Mouse (Mus musculus) myocyte (in vitro differentiated cells): ENCODE measurements at regions not wholly inside any gene's neighbourhood (a gene's known extent, or its start where the extent isn't known, plus 50 kb on each side); places are given as distances from the start of the nearest gene placed in this dataset.

Source experiments
- H3K27me3 ChIP-seq: one replicate; pipeline ENCODE4 v1.6.1; 2011; ENCODE audit not compliant: control insufficient read depth, insufficient read depth, insufficient read length
- H3K36me3 ChIP-seq: one replicate; pipeline ENCODE4 v1.6.1; 2011; ENCODE audit not compliant: control insufficient read depth, insufficient read depth
- H3K4me2 ChIP-seq: one replicate; pipeline ENCODE4 v1.6.1; 2011; ENCODE audit warnings: low read depth, control low read depth
- H3K4me3 ChIP-seq: one replicate; pipeline ENCODE4 v1.5.1; 2011; ENCODE audit warnings: mild to moderate bottlenecking, control low read depth, moderate library complexity
- H3K79me2 ChIP-seq: one replicate; pipeline ENCODE4 v1.6.1; 2011; ENCODE audit not compliant: control insufficient read depth, insufficient read depth
- H3ac ChIP-seq: one replicate; pipeline ENCODE4 v1.6.1; 2011; ENCODE audit not compliant: control insufficient read depth, insufficient read length
- CEBPB ChIP-seq: IDR thresholded peaks from 2 replicates; pipeline ENCODE4 v1.6.1; 2011; ENCODE audit warnings: mild to moderate bottlenecking, moderate library complexity; ENCODE audit not compliant: poor library complexity, insufficient read depth, severe bottlenecking
- E2F4 ChIP-seq: IDR thresholded peaks from one replicate; pipeline ENCODE4 v1.6.1; 2011; ENCODE audit warnings: mild to moderate bottlenecking, control low read depth, moderate library complexity; ENCODE audit not compliant: insufficient read depth
- MAX ChIP-seq: IDR thresholded peaks from one replicate; pipeline ENCODE4 v1.6.1; 2011; ENCODE audit warnings: low read depth, mild to moderate bottlenecking, control low read depth
- MYOD1 ChIP-seq, 3 experiments: IDR thresholded peaks; one replicate each; pipeline ENCODE4 v1.6.1; 2011; ENCODE audit warnings: control low read depth in 2 of 3, low read depth in 2 of 3, mild to moderate bottlenecking in 2 of 3, moderate library complexity in 1 of 3; ENCODE audit not compliant: insufficient read length in 2 of 3, control insufficient read depth in 1 of 3
- MYOG ChIP-seq, 3 experiments: IDR thresholded peaks; one replicate each; pipeline ENCODE4 v1.6.1; 2011; ENCODE audit warnings: control low read depth in 2 of 3, low read depth in 2 of 3, mild to moderate bottlenecking in 2 of 3; ENCODE audit not compliant: insufficient read length in 2 of 3, control insufficient read depth in 1 of 3, insufficient read depth in 1 of 3
- POLR2A ChIP-seq: IDR thresholded peaks from one replicate; pipeline ENCODE4 v1.6.1; 2011; ENCODE audit warnings: low read depth, mild to moderate bottlenecking, control low read depth, moderate library complexity; ENCODE audit not compliant: insufficient read length
- POLR2AphosphoS2 ChIP-seq: IDR thresholded peaks from one replicate; pipeline ENCODE4 v1.6.1; 2011; ENCODE audit warnings: low read depth, control low read depth; ENCODE audit not compliant: insufficient read length
- REST ChIP-seq: IDR thresholded peaks from one replicate; pipeline ENCODE4 v1.6.1; 2011; ENCODE audit warnings: mild to moderate bottlenecking, control low read depth, moderate library complexity; ENCODE audit not compliant: insufficient read depth, insufficient read length
- SRF ChIP-seq: IDR thresholded peaks from one replicate; pipeline ENCODE4 v1.6.1; 2011; ENCODE audit warnings: low read depth; ENCODE audit not compliant: control insufficient read depth, insufficient read length
- TCF12 ChIP-seq: IDR thresholded peaks from one replicate; pipeline ENCODE4 v1.6.1; 2011; ENCODE audit warnings: mild to moderate bottlenecking, control low read depth; ENCODE audit not compliant: poor library complexity, insufficient read depth, severe bottlenecking
- TCF3 ChIP-seq: IDR thresholded peaks from one replicate; pipeline ENCODE4 v1.6.1; 2011; ENCODE audit warnings: low read depth, control low read depth; ENCODE audit not compliant: insufficient read length
- USF1 ChIP-seq: IDR thresholded peaks from one replicate; pipeline ENCODE4 v1.6.1; 2011; ENCODE audit warnings: low read depth, mild to moderate bottlenecking, control low read depth, moderate library complexity

DNA sequence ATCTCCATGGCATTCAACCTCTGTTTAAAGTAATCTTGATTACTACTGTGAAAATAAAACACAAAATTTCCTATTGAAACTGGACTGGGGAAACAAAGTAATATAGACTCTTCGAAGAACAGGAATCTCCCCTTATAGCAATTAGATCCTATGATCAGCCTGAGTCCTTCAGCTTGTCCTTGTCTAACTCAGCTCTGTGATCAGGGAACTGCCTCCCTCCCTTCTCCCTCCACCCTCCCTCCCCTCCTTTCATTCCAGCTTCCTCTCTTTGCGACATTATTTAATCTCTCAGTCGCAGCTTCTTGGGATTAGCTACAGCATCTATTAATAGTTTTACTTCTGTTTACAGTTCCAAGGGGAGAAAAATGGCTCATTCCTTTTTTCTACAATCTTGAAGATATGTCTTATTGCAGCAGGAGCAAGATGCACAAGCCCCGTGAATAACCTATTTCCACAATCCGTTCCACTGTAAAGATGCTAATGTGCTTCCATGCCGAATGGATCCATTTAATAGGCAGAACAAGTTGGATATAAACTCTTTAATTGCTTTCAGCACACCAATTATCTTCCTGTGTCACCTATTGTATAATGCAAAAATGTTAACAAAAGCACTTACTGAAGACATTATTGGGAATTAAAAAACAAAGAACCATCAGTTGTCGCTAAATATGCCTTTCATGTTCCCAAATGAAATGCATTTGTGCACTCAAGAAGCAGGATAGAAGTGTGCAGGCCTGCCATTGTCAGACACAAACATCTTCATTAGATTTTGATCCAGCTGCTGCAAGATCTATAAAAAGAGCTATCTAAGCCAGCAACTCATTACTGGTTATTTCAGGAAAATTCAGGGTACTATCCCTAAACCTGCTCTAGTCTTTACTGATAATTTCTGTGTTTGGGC is 411.2 kb upstream of the Gm10306 start:
- Histone ChIP-seq H3K27me3 (no peaks in the 10 kb centered on the region), H3K36me3 (no peaks in the 10 kb centered on the region), H3K79me2 (no peaks in the 10 kb centered on the region), H3K4me3 (no peak overlapping the region), H3ac (no peak overlapping the region), H3K4me2 (no peak overlapping the region)
- no peak for TF ChIP-seq TCF3
- no peak for TF ChIP-seq MYOD1 (IDR thresholded peaks at IDR 0.05; ENCODE audit: control insufficient read depth in 1 of 3, insufficient read length in 2 of 3, low read depth in 2 of 3)
- TF ChIP-seq POLR2A, result no peak
- TF ChIP-seq E2F4, result no peak
- TF ChIP-seq MAX, result no peak
- no peak for TF ChIP-seq USF1

DNA sequence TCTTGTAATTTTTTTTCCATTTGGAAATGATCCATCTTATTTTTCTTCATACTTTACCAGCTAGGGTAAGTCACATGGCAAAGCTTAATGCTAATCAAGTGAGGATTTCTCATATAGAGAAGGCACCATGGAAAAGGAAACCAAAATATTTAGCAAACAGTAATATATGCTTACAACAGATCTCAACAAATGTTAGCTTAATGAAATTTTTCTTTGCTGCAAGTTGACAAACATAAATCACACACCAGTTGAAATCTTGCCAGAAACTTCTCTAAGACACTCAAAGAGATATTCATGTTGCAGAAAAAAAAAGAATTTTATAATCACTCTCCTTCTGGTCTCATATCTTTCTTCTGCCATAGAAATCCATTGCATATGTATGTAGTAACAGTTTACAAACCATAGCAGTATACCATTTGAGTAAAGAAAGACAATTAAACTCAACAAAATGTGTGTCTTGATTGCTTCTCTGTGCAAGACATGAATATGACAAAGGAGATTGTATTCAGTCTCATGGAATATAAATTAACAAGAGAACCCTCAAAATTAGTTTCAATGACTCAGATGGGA is 408.3 kb upstream of the Gm10306 start:
- Histone ChIP-seq H3K4me3 (no peak overlapping the region), H3K4me2 (no peak overlapping the region), H3K36me3 (no peaks in the 10 kb centered on the region), H3ac (no peak overlapping the region), H3K27me3 (no peaks in the 10 kb centered on the region), H3K79me2 (no peaks in the 10 kb centered on the region)
- no peak for TF ChIP-seq TCF3
- TF ChIP-seq MAX, result no peak
- no peak for TF ChIP-seq REST
- TF ChIP-seq TCF12, result no peak

DNA sequence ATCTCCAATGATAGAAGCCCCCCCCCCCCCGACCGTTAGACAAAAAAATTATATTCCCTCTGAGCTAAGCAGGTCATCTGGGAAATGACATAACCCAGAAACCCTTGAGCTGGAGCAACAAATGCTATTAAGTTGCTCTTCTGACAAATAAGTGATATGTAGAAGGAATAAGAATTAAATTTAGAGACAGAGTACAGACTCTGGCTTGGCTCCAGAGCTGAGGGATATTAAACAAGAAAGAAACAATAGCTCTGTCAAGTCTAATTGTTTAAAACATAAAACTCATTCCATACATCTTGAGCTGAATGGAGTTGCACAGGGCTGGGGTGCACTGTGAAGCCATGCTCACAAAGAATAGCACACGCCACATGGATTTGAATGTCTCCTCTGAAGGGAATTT is 407.3 kb upstream of the Gm10306 start:
- H3K4me2 ChIP-seq, result no peak overlapping the region
- H3K27me3 ChIP-seq, result no peaks in the 10 kb centered on the region
- TF ChIP-seq SRF (no peak), POLR2A (no peak)

DNA sequence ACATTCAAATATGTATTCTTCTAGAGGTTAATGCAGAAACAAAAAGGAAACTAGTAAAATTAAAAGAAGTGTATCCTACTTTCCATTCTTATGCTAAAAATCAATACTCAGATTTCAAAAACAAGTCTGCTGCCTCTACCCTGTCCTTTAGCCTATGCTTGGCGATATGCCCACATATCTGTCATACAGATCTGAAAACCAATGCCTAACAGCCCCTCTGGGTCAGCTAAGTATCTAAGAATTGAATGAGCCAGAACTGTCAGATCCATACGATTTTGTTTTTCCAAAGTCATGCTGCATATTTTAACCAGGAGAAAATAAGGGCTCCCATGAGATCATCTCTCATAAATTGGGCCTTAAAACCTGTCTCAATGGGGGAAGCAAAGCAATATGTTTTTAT is 395.7 kb upstream of the Gm10306 start:
- H3K4me2 ChIP-seq, result no peak overlapping the region
- no peak overlapping the region for H3ac ChIP-seq
- H3K79me2 ChIP-seq, result no peaks in the 10 kb centered on the region
- H3K27me3 ChIP-seq, result no peaks in the 10 kb centered on the region
- TF ChIP-seq TCF12 (no peak), POLR2AphosphoS2 (no peak), POLR2A (no peak), CEBPB (no peak), SRF (no peak), USF1 (no peak), TCF3 (no peak), MYOG (IDR thresholded peaks at IDR 0.05; ENCODE audit: control insufficient read depth in 1 of 3, insufficient read depth in 1 of 3, insufficient read length in 2 of 3, low read depth in 2 of 3) (no peak), MYOD1 (IDR thresholded peaks at IDR 0.05; ENCODE audit: control insufficient read depth in 1 of 3, insufficient read length in 2 of 3, low read depth in 2 of 3) (no peak), E2F4 (no peak), MAX (no peak), REST (no peak)
- no peak overlapping the region for H3K4me3 ChIP-seq
- no peaks in the 10 kb centered on the region for H3K36me3 ChIP-seq

More for the DNA sequence above, 407.3 kb upstream of the Gm10306 start:
- H3K79me2 ChIP-seq, result no peaks in the 10 kb centered on the region
- no peak overlapping the region for H3K4me3 ChIP-seq
- no peaks in the 10 kb centered on the region for H3K36me3 ChIP-seq
- no peak overlapping the region for H3ac ChIP-seq

GRCm38 (mm10) chr4:94173096-94173495 is 383.2 kb upstream of the Gm10306 start:
- H3K36me3 ChIP-seq, result no peaks in the 10 kb centered on the region
- H3K4me2 ChIP-seq, result no peak overlapping the region
- no peak overlapping the region for H3K4me3 ChIP-seq
- H3K79me2 ChIP-seq, result no peaks in the 10 kb centered on the region
- no peak overlapping the region for H3ac ChIP-seq
- TF ChIP-seq E2F4, result no peak
- TF ChIP-seq CEBPB, result no peak
- no peak for TF ChIP-seq POLR2A
- TF ChIP-seq TCF12, result no peak
- no peak for TF ChIP-seq MAX
- no peak for TF ChIP-seq USF1
- TF ChIP-seq MYOD1 (IDR thresholded peaks at IDR 0.05; ENCODE audit: control insufficient read depth in 1 of 3, insufficient read length in 2 of 3, low read depth in 2 of 3), result no peak
- no peak for TF ChIP-seq SRF
- no peak for TF ChIP-seq REST
- TF ChIP-seq POLR2AphosphoS2, result no peak
- TF ChIP-seq MYOG (IDR thresholded peaks at IDR 0.05; ENCODE audit: control insufficient read depth in 1 of 3, insufficient read depth in 1 of 3, insufficient read length in 2 of 3, low read depth in 2 of 3), result no peak
- TF ChIP-seq TCF3, result no peak
- no peaks in the 10 kb centered on the region for H3K27me3 ChIP-seq
